Mouse (Mus musculus) lung, postnatal 0 days (tissue): ENCODE measurements at regions not wholly inside any gene's neighbourhood (a gene's known extent, or its start where the extent isn't known, plus 50 kb on each side); places are given as distances from the start of the nearest gene placed in this dataset.
A peak's percentile ranks its signal among the peaks of the same experiment; 100 is the strongest.

Experiments
- ATAC-seq: fragments of 200-750 bp; cut with Nextera tagmentation; 2 replicates; pipeline ENCODE4 v1.8.0; 2017; ENCODE audit warnings: moderate library complexity
- DNase-seq: peaks from one replicate; pipeline ENCODE4 v3.0.0-alpha.2; 2016; ENCODE audit warnings: low spot score
- H3K27ac ChIP-seq: fragments of 300-500 bp; sonication (generic); 2 replicates; pipeline ENCODE4 v1.5.1; 2014; ENCODE audit warnings: antibody characterized with exemption, mild to moderate bottlenecking, low read length, mixed read lengths
- H3K27me3 ChIP-seq: fragments of 300-500 bp; sonication (generic); replicated peaks from 2 replicates; pipeline ENCODE4 v1.6.1; 2014; ENCODE audit warnings: low read length, mixed read lengths; ENCODE audit not compliant: insufficient read depth
- H3K36me3 ChIP-seq: fragments of 300-500 bp; sonication (generic); 2 replicates; pipeline ENCODE4 v1.6.1; 2014; ENCODE audit warnings: low read length, mixed read lengths; ENCODE audit not compliant: insufficient read depth
- H3K4me1 ChIP-seq: fragments of 300-500 bp; sonication (generic); 2 replicates; pipeline ENCODE4 v1.6.1; 2014; ENCODE audit warnings: antibody characterized with exemption, low read depth, low read length, mixed read lengths; ENCODE audit not compliant: insufficient read depth
- H3K4me2 ChIP-seq: fragments of 300-500 bp; sonication (generic); replicated peaks from 2 replicates; pipeline ENCODE4 v1.6.1; 2014; ENCODE audit warnings: low read depth, mild to moderate bottlenecking, low read length, moderate library complexity, mixed read lengths
- H3K4me3 ChIP-seq: fragments of 300-500 bp; sonication (generic); 2 replicates; pipeline ENCODE4 v1.5.1; 2014; ENCODE audit warnings: low read depth, low read length
- H3K9ac ChIP-seq: fragments of 300-500 bp; sonication (generic); replicated peaks from 2 replicates; pipeline ENCODE4 v1.6.1; 2014; ENCODE audit warnings: low read depth, mild to moderate bottlenecking
- H3K9me3 ChIP-seq: fragments of 300-500 bp; sonication (generic); 2 replicates; pipeline ENCODE4 v1.6.1; 2016; ENCODE audit warnings: low read length, mixed read lengths
- CTCF ChIP-seq: IDR thresholded peaks from 2 replicates; pipeline ENCODE4 v1.5.1; 2016; ENCODE audit warnings: antibody characterized with exemption, mild to moderate bottlenecking
- EP300 ChIP-seq: IDR thresholded peaks from 2 replicates; pipeline ENCODE4 v1.6.1; 2016; ENCODE audit warnings: antibody characterized with exemption, mild to moderate bottlenecking, control low read depth
- WGBS: fragments of 180-500 bp; shearing (Covaris S2); extraction: QIAGEN DNeasy Blood & Tissue Kit; methylation state at CpG from one replicate; pipeline ENCODE4 v1.1.7; 2014; 5-methylcytosine and 5-hydroxymethylcytosine counted together

GRCm38 (mm10) chr5:43094329-43094898 is 138.6 kb upstream of the Cpeb2 start:
- no peak overlapping the region for H3K27ac ChIP-seq
- peak; percentile 30 for ATAC-seq
- peak; percentile 7 for DNase-seq
- H3K27me3 ChIP-seq: no peaks in the 10 kb centered on the region
- no peak overlapping the region for H3K4me2 ChIP-seq
- TF ChIP-seq EP300 (no peak), CTCF (no peak)
- WGBS: 24% methylated on average over 7 of the region's 7 CpGs
- no peaks in the 10 kb centered on the region for H3K36me3 ChIP-seq
- H3K9me3 ChIP-seq: no peaks in the 10 kb centered on the region
- no peak overlapping the region for H3K9ac ChIP-seq
- no peaks in the 10 kb centered on the region for H3K4me1 ChIP-seq
- no peak overlapping the region for H3K4me3 ChIP-seq

- ATAC-seq (no peak), DNase-seq (no peak)
- Histone ChIP-seq H3K27me3 (no peaks in the 10 kb centered on the region), H3K9me3 (no peaks in the 10 kb centered on the region), H3K9ac (no peak overlapping the region), H3K4me1 (no peaks in the 10 kb centered on the region), H3K4me3 (no peak overlapping the region), H3K27ac (no peak overlapping the region), H3K36me3 (no peaks in the 10 kb centered on the region), H3K4me2 (no peak overlapping the region)
- WGBS: 51% methylated on average over 4 of the region's 4 CpGs
- TF ChIP-seq CTCF: no peak
- TF ChIP-seq EP300: no peak
These were observed 130.9 kb upstream of the Cpeb2 start for GRCm38 (mm10) chr5:43102000-43102459.

- DNase-seq (no peak), ATAC-seq (no peak)
- H3K4me1 ChIP-seq: no peaks in the 10 kb centered on the region
- H3K27me3 ChIP-seq: no peaks in the 10 kb centered on the region
- H3K36me3 ChIP-seq: no peaks in the 10 kb centered on the region
- TF ChIP-seq EP300: no peak
- no peak for TF ChIP-seq CTCF
- 55% methylated on average over 3 of the region's 3 CpGs for WGBS
- H3K4me3 ChIP-seq: no peak overlapping the region
- H3K27ac ChIP-seq: no peak overlapping the region
- H3K4me2 ChIP-seq: no peak overlapping the region
- H3K9ac ChIP-seq: no peak overlapping the region
- no peaks in the 10 kb centered on the region for H3K9me3 ChIP-seq
These were observed 130.4 kb upstream of the Cpeb2 start for GRCm38 (mm10) chr5:43102590-43102989.

- H3K27ac ChIP-seq: no peak overlapping the region
- 74% methylated on average over 7 of the region's 7 CpGs for WGBS
- ATAC-seq (no peak), DNase-seq (no peak)
- H3K36me3 ChIP-seq: no peaks in the 10 kb centered on the region
- no peaks in the 10 kb centered on the region for H3K9me3 ChIP-seq
- no peak overlapping the region for H3K4me2 ChIP-seq
- H3K4me1 ChIP-seq: no peaks in the 10 kb centered on the region
- H3K9ac ChIP-seq: no peak overlapping the region
- no peaks in the 10 kb centered on the region for H3K27me3 ChIP-seq
- no peak overlapping the region for H3K4me3 ChIP-seq
- TF ChIP-seq EP300: no peak
- TF ChIP-seq CTCF: no peak
These were observed 129.2 kb upstream of the Cpeb2 start for GRCm38 (mm10) chr5:43103728-43104127.

GRCm38 (mm10) chr5:43105528-43105927 is 127.4 kb upstream of the Cpeb2 start:
- WGBS: 80% methylated on average over 5 of the region's 5 CpGs
- no peaks in the 10 kb centered on the region for H3K4me1 ChIP-seq
- TF ChIP-seq CTCF (no peak), EP300 (no peak)
- DNase-seq (no peak), ATAC-seq (no peak)
- H3K36me3 ChIP-seq: no peaks in the 10 kb centered on the region
- H3K4me2 ChIP-seq: no peak overlapping the region
- H3K4me3 ChIP-seq: no peak overlapping the region
- H3K27ac ChIP-seq: no peak overlapping the region
- H3K9ac ChIP-seq: no peak overlapping the region
- no peaks in the 10 kb centered on the region for H3K27me3 ChIP-seq
- H3K9me3 ChIP-seq: no peaks in the 10 kb centered on the region

- Histone ChIP-seq H3K9ac (no peak overlapping the region), H3K27ac (no peak overlapping the region), H3K9me3 (no peaks in the 10 kb centered on the region), H3K27me3 (no peaks in the 10 kb centered on the region), H3K36me3 (no peaks in the 10 kb centered on the region), H3K4me2 (no peak overlapping the region), H3K4me1 (no peaks in the 10 kb centered on the region), H3K4me3 (no peak overlapping the region)
- TF ChIP-seq EP300 (no peak), CTCF (no peak)
- DNase-seq (no peak), ATAC-seq (no peak)
- WGBS: 74% methylated on average over 9 of the region's 9 CpGs
These were observed 125.3 kb upstream of the Cpeb2 start for GRCm38 (mm10) chr5:43107436-43108259.
